Mouse (Mus musculus): ENCODE measurements around the gene Flnb. TPM values are rescaled to one million over a fixed set of nuclear protein-coding genes. Genes with fewer than 3 reads are reported as not detected.

The Flnb gene
- polyA plus RNA-seq, 1 experiment from 2014 or later = 3.6 TPM

DNA sequence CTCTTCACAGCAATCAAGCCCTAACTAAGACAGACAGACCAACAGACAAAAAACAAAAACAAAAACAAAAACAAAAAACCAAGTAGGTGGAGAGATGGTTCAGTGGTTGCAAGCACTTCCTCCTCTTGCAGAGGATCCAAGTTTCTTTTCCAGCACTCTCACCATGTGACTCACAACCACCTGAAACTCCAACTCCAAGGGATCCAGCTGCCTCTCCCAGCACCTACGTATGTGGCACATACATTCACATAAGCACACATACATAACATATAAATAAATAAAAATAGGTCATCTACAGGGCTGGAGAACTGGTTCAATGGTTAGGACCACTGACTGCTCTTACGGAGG is 13.2 kb upstream of the Flnb start:
- no peaks in the 10 kb centered on the region for H3K9me3 ChIP-seq (replicated peaks)
- no peak overlapping the region for H3K27ac ChIP-seq (replicated peaks)
- no peak overlapping the region for H3K9ac ChIP-seq
- no peak overlapping the region for H3K4me2 ChIP-seq
- no peak for ATAC-seq (ENCODE audit: insufficient read depth)
- no peaks in the 10 kb centered on the region for H3K27me3 ChIP-seq
- 62% methylated on average over 2 of the region's 2 CpGs for WGBS (ENCODE audit: insufficient replicate concordance)
- no peaks in the 10 kb centered on the region for H3K4me1 ChIP-seq (replicated peaks)
- no peak overlapping the region for H3K4me3 ChIP-seq (replicated peaks)
- H3K36me3 ChIP-seq (replicated peaks) = no peaks in the 10 kb centered on the region

DNA sequence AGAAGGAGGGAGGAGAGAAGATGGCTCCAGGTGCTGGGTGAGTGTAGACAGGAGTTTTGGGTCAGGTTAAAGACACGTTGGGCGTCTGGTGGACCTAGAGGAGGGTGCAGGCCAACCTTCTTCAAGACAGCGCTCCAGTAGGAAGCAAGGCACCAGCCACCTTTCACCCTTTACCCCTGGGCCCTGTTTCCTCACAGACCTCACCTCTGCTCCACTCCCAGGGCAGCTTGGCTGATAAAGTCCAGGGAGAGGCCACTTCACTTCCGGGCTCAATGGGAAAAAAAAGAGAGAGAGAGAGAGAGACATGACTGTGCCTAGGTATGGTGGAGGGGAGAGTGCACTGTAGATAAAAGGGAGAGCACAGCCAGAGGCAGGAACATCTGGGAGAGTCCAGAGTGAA is 10.0 kb upstream of the Flnb start:
- no peaks in the 10 kb centered on the region for H3K9me3 ChIP-seq (replicated peaks)
- no peak overlapping the region for H3K9ac ChIP-seq
- H3K4me3 ChIP-seq (replicated peaks) = no peak overlapping the region
- H3K4me1 ChIP-seq (replicated peaks) = no peaks in the 10 kb centered on the region
- no peak overlapping the region for H3K27ac ChIP-seq (replicated peaks)
- no peaks in the 10 kb centered on the region for H3K36me3 ChIP-seq (replicated peaks)
- no peak overlapping the region for H3K4me2 ChIP-seq
- 43% methylated on average over 4 of the region's 4 CpGs for WGBS (ENCODE audit: insufficient replicate concordance)
- ATAC-seq (ENCODE audit: insufficient read depth) = no peak
- H3K27me3 ChIP-seq = no peaks in the 10 kb centered on the region

DNA sequence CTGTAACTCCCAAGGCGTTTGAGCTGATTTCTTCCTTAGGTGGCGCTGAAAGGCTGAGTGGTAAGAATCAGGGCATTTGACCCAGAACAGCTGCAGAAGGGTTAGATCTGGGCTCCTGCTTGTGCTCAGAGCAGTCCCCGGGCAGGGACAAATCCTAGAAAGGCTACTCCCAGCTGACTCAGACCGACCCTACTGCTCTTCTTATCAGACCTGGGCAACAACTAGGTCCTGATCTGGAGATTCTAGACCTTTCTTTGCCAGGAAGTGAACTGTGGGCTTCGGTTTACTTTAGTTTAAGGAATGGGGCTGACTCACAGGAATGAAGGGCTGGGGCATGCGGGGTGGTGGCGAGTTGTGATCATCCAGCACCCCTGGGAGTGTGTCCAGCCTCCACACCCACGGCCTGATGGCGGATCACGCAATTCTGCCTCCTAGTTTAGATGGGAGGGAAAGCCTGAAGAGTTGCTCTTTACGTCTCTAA is 9.2 kb upstream of the Flnb start:
- no peak overlapping the region for H3K27ac ChIP-seq (replicated peaks)
- H3K4me1 ChIP-seq (replicated peaks) = no peaks in the 10 kb centered on the region
- no peaks in the 10 kb centered on the region for H3K27me3 ChIP-seq
- H3K9ac ChIP-seq = no peak overlapping the region
- H3K36me3 ChIP-seq (replicated peaks) = no peaks in the 10 kb centered on the region
- H3K9me3 ChIP-seq (replicated peaks) = no peaks in the 10 kb centered on the region
- WGBS (ENCODE audit: insufficient replicate concordance) = 53% methylated on average over 11 of the region's 11 CpGs
- H3K4me3 ChIP-seq (replicated peaks) = no peak overlapping the region
- H3K4me2 ChIP-seq = no peak overlapping the region
- ATAC-seq (ENCODE audit: insufficient read depth) = no peak

DNA sequence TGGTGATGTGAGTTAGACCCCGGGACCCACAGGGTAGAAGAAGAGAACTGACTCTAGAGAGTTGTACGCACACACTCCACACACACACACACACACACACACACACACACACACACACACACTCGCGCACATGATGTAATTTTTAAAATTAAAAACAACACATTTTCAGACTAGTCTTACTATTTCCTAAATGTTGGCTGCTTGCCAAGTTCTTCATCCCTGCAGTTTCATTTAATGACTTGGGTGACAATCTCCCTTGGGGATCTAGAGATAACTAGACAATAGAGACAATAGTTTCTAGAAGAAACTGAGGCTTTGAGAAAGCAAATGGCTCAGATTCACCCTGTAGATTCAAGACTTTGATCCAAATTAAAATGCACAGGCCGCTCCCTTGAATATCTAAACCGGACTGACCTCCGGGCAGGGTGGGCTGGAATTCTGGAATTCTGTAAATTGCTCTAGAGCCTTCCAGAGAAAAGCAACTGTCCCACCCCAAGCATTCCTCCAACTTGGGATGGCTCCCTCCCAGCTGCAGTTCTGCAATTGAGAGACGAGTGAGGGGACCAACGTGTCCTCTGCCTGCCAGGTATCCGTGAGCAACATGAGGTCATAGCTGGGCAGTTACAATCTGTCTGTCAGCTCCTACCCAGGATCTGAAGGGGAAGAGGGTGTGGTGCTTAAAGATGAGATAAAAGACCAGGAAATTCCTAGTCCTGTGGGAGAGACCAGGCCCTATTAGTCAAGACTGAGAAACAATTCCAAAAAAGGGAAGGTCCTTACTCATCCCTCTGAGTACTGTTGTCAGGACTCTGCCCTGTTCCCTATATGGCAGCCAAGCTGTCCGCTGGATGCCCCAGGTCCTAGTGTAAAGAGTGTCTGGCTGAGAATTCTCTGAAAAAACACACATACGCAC is 8.5 kb upstream of the Flnb start:
- Histone ChIP-seq H3K4me1 (replicated peaks) (no peaks in the 10 kb centered on the region), H3K9me3 (replicated peaks) (no peaks in the 10 kb centered on the region), H3K4me3 (replicated peaks) (no peak overlapping the region), H3K36me3 (replicated peaks) (no peaks in the 10 kb centered on the region), H3K9ac (no peak overlapping the region), H3K27me3 (no peaks in the 10 kb centered on the region), H3K4me2 (no peak overlapping the region), H3K27ac (replicated peaks) (no peak overlapping the region)
- 72% methylated on average over 12 of the region's 12 CpGs for WGBS (ENCODE audit: insufficient replicate concordance)
- ATAC-seq (ENCODE audit: insufficient read depth) = no peak

DNA sequence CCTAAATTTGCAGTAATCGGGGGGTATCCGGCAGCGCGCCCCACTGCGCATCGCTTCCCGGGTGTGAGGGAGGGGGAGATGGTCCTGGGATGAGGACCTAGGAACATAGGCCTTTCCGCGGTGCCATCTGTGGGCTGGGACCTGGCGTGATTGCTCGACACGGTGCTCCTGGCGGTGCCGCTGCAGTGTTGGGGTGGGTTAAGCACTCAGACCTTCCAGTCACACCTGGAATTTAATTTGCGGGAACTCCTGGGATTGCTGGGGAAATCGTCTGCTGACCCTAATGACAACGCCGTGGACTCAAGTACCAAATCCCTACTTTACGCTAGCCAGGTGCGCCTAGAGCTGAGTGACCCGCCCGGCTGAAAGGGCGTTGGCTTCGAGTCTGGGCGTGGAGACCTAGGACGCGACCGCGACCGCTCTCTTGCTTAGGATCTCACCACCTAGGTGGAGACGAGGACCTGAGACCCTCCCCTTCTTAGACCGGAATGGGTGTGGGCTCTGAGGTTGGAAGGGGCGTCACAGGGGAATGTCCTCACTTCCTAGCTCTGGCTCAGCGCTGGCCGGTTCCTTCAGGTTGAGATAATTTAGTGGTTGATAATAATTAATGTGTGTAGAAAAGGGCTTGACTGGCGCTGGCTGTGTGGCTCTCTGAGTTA is 835 bp downstream of the Flnb start:
- Histone ChIP-seq H3K4me3 (replicated peaks) (peak overlapping the region; percentile 59), H3K9me3 (replicated peaks) (no peaks in the 10 kb centered on the region), H3K9ac (peak overlapping the region; percentile 58), H3K36me3 (replicated peaks) (no peaks in the 10 kb centered on the region), H3K27me3 (peaks cover 18% of the 10 kb centered on the region), H3K4me2 (peak overlapping the region; percentile 73), H3K27ac (replicated peaks) (no peak overlapping the region; the same call in 1 of the 2 replicates), H3K4me1 (replicated peaks) (peaks cover 40% of the 10 kb centered on the region)
- ATAC-seq (ENCODE audit: insufficient read depth) = 0 out of 2 replicates have a peak, but pooled peaks have one; percentile 12
- under 1% methylated on average over 36 of the region's 36 CpGs for whole genome bisulfite sequencing (ENCODE audit: insufficient replicate concordance)

DNA sequence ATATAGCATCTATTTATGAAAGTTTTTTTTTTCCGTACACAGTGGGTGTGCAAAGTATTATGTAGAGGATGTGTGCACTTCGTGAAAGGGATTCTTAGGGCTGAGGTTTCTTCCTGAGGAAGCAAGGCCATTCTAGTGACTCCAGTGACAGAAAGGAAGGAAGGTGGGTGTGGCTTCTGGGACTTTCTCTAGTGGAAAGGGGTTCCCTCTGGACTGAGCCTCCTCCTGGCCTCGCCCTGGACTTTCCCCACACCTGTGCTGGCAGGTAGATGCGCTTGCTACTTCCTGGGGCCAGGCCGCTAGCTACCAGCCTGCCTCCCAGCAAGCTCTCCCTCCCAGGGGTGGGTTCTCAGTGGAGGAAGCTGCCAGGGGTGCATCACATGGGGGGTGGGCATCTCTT is 1.7 kb downstream of the Flnb start:
- peaks cover 43% of the 10 kb centered on the region for H3K4me1 ChIP-seq (replicated peaks)
- no peak overlapping the region for H3K9ac ChIP-seq
- H3K9me3 ChIP-seq (replicated peaks) = no peaks in the 10 kb centered on the region
- 42% methylated on average over 5 of the region's 5 CpGs for WGBS (ENCODE audit: insufficient replicate concordance)
- no peaks in the 10 kb centered on the region for H3K36me3 ChIP-seq (replicated peaks)
- no peak overlapping the region for H3K27ac ChIP-seq (replicated peaks)
- H3K4me3 ChIP-seq (replicated peaks) = peak overlapping the region; percentile 59
- ATAC-seq (ENCODE audit: insufficient read depth) = no peak
- H3K27me3 ChIP-seq = peaks cover 18% of the 10 kb centered on the region
- H3K4me2 ChIP-seq = peak overlapping the region; percentile 73

DNA sequence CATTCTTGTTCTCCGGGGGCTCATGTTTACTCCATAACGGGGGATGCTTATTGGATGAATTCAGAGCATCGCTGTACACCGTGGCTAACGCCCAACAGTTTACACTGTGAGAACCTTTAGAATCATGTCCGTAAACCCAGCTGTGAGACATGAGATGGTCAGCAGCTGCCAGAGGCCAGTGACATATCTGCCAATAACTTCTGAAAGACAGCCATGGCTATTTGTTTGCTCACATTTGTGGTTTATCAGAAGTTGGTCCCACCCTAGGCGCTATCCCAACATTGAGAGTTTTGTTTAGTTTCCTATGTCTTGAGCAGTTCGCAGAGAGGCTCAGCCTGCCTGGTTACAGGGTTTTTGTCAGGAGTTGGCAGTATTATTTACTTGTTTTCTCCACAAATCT is 3.6 kb downstream of the Flnb start:
- H3K27ac ChIP-seq (replicated peaks) = no peak overlapping the region
- peaks cover 18% of the 10 kb centered on the region for H3K27me3 ChIP-seq
- peaks cover 56% of the 10 kb centered on the region for H3K4me1 ChIP-seq (replicated peaks)
- no peaks in the 10 kb centered on the region for H3K36me3 ChIP-seq (replicated peaks)
- H3K4me3 ChIP-seq (replicated peaks) = no peak overlapping the region
- H3K9ac ChIP-seq = no peak overlapping the region
- no peak overlapping the region for H3K4me2 ChIP-seq
- H3K9me3 ChIP-seq (replicated peaks) = no peaks in the 10 kb centered on the region
- WGBS (ENCODE audit: insufficient replicate concordance) = 64% methylated on average over 8 of the region's 8 CpGs
- no peak for ATAC-seq (ENCODE audit: insufficient read depth)

DNA sequence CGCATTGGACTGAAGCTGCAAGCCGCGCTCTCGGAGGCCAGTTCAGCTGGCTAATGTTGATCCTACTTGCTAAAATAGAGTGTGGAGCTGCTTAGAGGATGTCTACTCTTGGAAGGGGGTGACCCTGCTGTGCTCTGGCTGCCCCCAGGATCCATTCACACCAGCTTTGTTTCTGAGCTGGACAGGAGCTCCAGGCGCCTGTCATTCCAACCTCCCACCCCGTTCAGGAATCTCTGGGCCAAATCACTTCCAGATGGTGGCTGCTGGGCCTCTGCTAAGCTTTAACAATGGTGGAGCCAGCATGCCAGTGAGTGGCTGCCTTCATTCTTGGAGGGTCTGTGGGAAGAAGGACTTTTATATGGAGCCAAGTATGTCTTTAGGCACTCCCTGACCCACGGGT is 4.9 kb downstream of the Flnb start:
- Histone ChIP-seq H3K4me2 (no peak overlapping the region), H3K27me3 (peaks cover 18% of the 10 kb centered on the region), H3K4me3 (replicated peaks) (no peak overlapping the region), H3K9me3 (replicated peaks) (no peaks in the 10 kb centered on the region), H3K4me1 (replicated peaks) (peaks cover 65% of the 10 kb centered on the region), H3K36me3 (replicated peaks) (no peaks in the 10 kb centered on the region), H3K27ac (replicated peaks) (no peak overlapping the region; the same call in 1 of the 2 replicates), H3K9ac (no peak overlapping the region)
- ATAC-seq (ENCODE audit: insufficient read depth) = no peak
- 62% methylated on average over 7 of the region's 7 CpGs for WGBS (ENCODE audit: insufficient replicate concordance)

DNA sequence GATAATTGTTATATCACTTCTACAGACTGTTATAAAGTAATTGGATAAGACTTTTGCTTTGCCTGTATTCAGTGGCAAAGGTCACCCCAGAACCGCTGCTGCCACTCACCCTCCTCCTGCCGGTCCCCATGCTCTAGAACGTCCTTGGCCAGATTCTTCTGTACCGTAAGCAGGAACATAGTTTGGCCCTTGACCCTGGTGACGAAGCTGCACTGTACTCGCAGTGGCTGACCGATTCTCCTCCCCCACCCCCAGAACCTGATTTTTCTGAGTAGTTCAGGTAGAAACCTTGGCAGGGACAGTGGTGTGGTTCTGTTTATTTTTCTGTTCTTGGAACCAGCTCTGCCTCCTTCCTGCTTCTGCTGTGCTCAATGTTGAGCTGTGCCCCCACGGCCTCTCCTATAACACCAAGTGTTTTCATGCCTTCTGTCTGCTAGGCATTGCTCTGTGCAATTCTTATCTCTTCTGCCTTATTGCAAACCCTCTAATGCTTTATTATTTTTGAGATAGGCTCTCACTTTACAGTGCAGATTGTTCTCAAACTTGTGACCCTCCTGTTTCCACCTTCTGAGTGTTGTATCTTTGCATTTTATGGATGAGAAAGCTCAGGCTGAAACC is 7.0 kb downstream of the Flnb start:
- Histone ChIP-seq H3K27me3 (no peaks in the 10 kb centered on the region), H3K4me2 (no peak overlapping the region; the same call in 1 of the 2 replicates), H3K4me1 (replicated peaks) (peaks cover 47% of the 10 kb centered on the region), H3K9me3 (replicated peaks) (no peaks in the 10 kb centered on the region), H3K27ac (replicated peaks) (peak overlapping the region; percentile 83), H3K9ac (no peak overlapping the region), H3K36me3 (replicated peaks) (no peaks in the 10 kb centered on the region), H3K4me3 (replicated peaks) (no peak overlapping the region)
- ATAC-seq (ENCODE audit: insufficient read depth) = no peak
- WGBS (ENCODE audit: insufficient replicate concordance) = 44% methylated on average over 8 of the region's 8 CpGs

DNA sequence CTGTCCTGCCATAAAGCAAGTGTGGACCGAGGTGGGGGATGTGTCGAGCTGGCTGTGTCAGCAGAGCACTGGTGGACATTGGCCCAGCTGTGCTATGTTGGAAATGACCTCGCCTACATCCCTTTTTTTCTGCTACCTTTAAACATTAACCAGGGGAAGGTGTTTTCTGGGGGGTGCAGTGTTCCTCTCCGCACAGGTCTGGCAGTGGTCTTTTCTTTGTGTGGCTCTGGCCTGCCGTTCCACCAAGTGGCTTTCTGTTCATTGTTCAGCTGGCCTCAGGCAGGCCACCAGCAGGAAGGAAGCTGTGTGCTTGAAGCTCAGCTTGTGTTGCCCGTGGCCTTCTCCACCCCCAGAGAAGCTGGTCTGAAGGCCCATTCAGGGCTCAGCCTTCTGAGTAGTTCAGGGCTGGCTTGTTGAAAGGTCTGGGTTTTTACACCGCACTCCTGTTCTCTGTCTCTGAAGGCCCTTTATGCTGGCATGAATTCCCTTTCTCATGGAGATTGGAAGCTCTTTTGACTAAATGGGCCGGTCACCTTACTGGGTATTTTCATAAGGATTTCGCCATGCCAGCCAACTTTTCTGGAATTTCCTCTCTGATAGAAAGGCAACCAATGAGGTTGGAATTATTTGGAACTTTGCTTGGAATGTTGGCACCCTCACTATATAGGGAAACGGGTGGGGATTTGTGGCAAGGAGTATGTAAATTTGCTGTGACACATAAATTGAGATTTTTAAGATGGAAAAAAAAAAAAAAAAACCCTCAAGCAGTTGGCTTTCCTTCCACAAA is 8.6 kb downstream of the Flnb start:
- H3K4me1 ChIP-seq (replicated peaks) = peaks cover 42% of the 10 kb centered on the region
- peak overlapping the region; percentile 23 for H3K4me2 ChIP-seq
- H3K4me3 ChIP-seq (replicated peaks) = no peak overlapping the region
- peak; percentile 75 for ATAC-seq (ENCODE audit: insufficient read depth)
- no peaks in the 10 kb centered on the region for H3K9me3 ChIP-seq (replicated peaks)
- 34% methylated on average over 10 of the region's 10 CpGs for WGBS (ENCODE audit: insufficient replicate concordance)
- peak overlapping the region; percentile 83 for H3K27ac ChIP-seq (replicated peaks)
- H3K27me3 ChIP-seq = no peaks in the 10 kb centered on the region
- no peaks in the 10 kb centered on the region for H3K36me3 ChIP-seq (replicated peaks)
- H3K9ac ChIP-seq = no peak overlapping the region

Measured in liver, embryonic 15.5 days (tissue).